Mouse (Mus musculus): ENCODE results near the gene Enkd1. TPM values are rescaled to one million over a fixed set of nuclear protein-coding genes. Genes with fewer than 3 reads are reported as not detected.

Gene Enkd1
- polyA plus RNA-seq, 1 experiment from 2014 or later, result 8.8 TPM

DNA sequence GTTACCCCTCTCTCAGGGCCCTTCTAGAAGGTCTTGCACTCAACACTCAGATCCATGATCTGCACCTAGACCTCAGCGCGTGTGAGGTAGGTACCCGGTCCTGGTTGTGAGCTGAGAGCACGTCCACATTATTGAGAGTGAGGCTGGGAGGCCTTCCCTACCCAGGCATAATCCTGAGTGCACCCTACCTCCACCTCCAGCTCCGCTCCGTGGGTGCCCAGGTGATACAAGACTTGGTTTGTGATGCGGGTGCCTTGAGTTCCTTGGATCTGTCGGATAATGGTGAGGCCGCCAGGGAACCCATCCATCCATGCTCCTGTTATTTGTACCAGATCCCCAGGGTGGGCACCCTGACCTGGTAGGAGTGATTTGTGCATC, 18.0 kb downstream of the Enkd1 start:
- Histone ChIP-seq H3K9ac (no peak overlapping the region), H3K27me3 (peaks cover 11% of the 10 kb centered on the region), H3K4me1 (replicated peaks) (peaks cover 44% of the 10 kb centered on the region), H3K9me3 (replicated peaks) (no peaks in the 10 kb centered on the region), H3K4me3 (replicated peaks) (no peak overlapping the region), H3K27ac (no peak overlapping the region), H3K36me3 (no peaks in the 10 kb centered on the region), H3K4me2 (no peak overlapping the region)
- DNase-seq (no peak), ATAC-seq (ENCODE audit: low read depth) (no peak)
- WGBS (ENCODE audit: insufficient replicate concordance), result 85% methylated on average over 9 of the region's 9 CpGs

GRCm38 (mm10) chr8:105689256-105689982, 18.6 kb downstream of the Enkd1 start:
- Histone ChIP-seq H3K36me3 (no peaks in the 10 kb centered on the region), H3K9me3 (replicated peaks) (no peaks in the 10 kb centered on the region), H3K4me3 (replicated peaks) (no peak overlapping the region), H3K9ac (no peak overlapping the region), H3K4me2 (no peak overlapping the region), H3K27me3 (peaks cover 7% of the 10 kb centered on the region), H3K27ac (no peak overlapping the region), H3K4me1 (replicated peaks) (peaks cover 43% of the 10 kb centered on the region)
- 77% methylated on average over 35 of the region's 35 CpGs for whole genome bisulfite sequencing (ENCODE audit: insufficient replicate concordance)
- DNase-seq (no peak), ATAC-seq (ENCODE audit: low read depth) (no peak)

GRCm38 (mm10) chr8:105688242-105688752, 19.7 kb downstream of the Enkd1 start:
- DNase-seq (no peak), ATAC-seq (ENCODE audit: low read depth) (no peak)
- H3K36me3 ChIP-seq, result peaks cover 11% of the 10 kb centered on the region
- no peak overlapping the region for H3K27ac ChIP-seq
- H3K4me3 ChIP-seq (replicated peaks), result no peak overlapping the region
- no peak overlapping the region for H3K9ac ChIP-seq
- H3K4me2 ChIP-seq, result no peak overlapping the region
- no peaks in the 10 kb centered on the region for H3K27me3 ChIP-seq
- 46% methylated on average over 14 of the region's 14 CpGs for WGBS (ENCODE audit: insufficient replicate concordance)
- no peaks in the 10 kb centered on the region for H3K9me3 ChIP-seq (replicated peaks)
- peaks cover 31% of the 10 kb centered on the region for H3K4me1 ChIP-seq (replicated peaks)

DNA sequence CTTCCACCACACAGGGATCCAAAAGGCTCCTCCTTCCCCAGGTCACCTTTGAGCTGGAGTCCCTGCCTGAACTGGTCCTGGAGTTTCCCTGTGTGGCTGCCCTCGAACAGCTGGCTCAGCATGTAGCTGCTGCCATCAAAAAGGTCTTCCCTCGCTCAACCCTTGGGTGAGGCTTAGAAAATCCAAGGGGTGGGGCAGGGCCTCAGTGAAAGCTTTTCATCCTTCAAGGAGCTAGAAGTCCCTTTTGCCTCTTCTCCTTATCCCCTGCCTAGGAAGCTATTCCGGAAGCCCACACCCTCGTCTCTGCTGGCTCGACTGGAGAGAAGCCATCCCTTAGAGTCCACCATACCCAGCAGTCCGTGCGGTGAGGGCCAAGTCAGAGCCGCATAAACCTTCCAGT, 20.5 kb downstream of the Enkd1 start:
- no peak for ATAC-seq (ENCODE audit: low read depth)
- 78% methylated on average over 8 of the region's 8 CpGs for WGBS (ENCODE audit: insufficient replicate concordance)
- H3K36me3 ChIP-seq, result peaks cover 18% of the 10 kb centered on the region

GRCm38 (mm10) chr8:105686551-105686950, 21.5 kb downstream of the Enkd1 start:
- Histone ChIP-seq H3K27ac (no peak overlapping the region), H3K4me2 (peak overlapping the region; percentile 36; the same call in 1 of the 2 replicates)
- DNase-seq, result no peak

More for the DNA sequence above, 20.5 kb downstream of the Enkd1 start:
- no peak overlapping the region for H3K27ac ChIP-seq
- H3K4me3 ChIP-seq (replicated peaks), result no peak overlapping the region
- H3K27me3 ChIP-seq, result no peaks in the 10 kb centered on the region
- DNase-seq, result no peak
- H3K4me1 ChIP-seq (replicated peaks), result peaks cover 28% of the 10 kb centered on the region
- no peak overlapping the region for H3K9ac ChIP-seq
- no peak overlapping the region for H3K4me2 ChIP-seq
- no peaks in the 10 kb centered on the region for H3K9me3 ChIP-seq (replicated peaks)

GRCm38 (mm10) chr8:105685796-105686308, 22.2 kb downstream of the Enkd1 start, which contains the start of gene Carmil2:
Gene Carmil2 (plus strand): TSS chr8:105686274.
- Histone ChIP-seq H3K27ac (no peak within 1 kb of the TSS), H3K4me1 (replicated peaks) (peaks cover 25% of the 10 kb centered on the region), H3K27me3 (no peaks in the 10 kb centered on the region), H3K36me3 (peaks cover 34% of the 10 kb centered on the region), H3K9me3 (replicated peaks) (no peaks in the 10 kb centered on the region), H3K4me2 (peak within 1 kb of the TSS; percentile 36), H3K9ac (no peak within 1 kb of the TSS), H3K4me3 (replicated peaks) (0 out of 2 replicates have a peak within 1 kb of the TSS, but pooled peaks have one; percentile 1)
- DNase-seq (peak; percentile 41), ATAC-seq (ENCODE audit: low read depth) (no peak)
- WGBS (ENCODE audit: insufficient replicate concordance), result 5% methylated on average over 21 of the region's 26 CpGs

More at GRCm38 (mm10) chr8:105686551-105686950, 21.5 kb downstream of the Enkd1 start:
- Histone ChIP-seq H3K4me3 (replicated peaks) (no peak overlapping the region), H3K9me3 (replicated peaks) (no peaks in the 10 kb centered on the region), H3K36me3 (peaks cover 27% of the 10 kb centered on the region), H3K9ac (no peak overlapping the region), H3K27me3 (no peaks in the 10 kb centered on the region), H3K4me1 (replicated peaks) (peaks cover 28% of the 10 kb centered on the region)
- WGBS (ENCODE audit: insufficient replicate concordance), result 53% methylated on average over 6 of the region's 6 CpGs
- ATAC-seq (ENCODE audit: low read depth), result no peak

DNA sequence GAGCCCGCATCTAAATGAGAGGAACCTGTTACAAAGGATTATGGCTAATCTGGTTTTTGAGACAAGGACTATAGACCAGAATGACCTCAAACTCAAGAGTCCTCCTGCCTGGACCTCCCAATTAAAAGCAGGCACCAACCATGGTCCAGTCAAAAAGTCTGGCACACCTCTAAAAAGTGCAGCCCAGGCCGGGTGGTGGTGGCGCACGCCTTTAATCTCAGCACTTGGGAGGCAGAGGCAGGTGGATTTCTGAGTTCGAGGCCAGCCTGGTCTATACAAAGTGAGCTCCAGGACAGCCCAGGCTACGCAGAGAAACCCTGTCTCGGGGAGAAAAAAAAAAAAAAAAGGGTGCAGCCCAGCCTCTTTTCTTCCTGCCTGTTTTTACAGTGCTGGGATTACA, 22.7 kb downstream of the Enkd1 start:
- Histone ChIP-seq H3K4me1 (replicated peaks) (peaks cover 23% of the 10 kb centered on the region), H3K9me3 (replicated peaks) (no peaks in the 10 kb centered on the region), H3K4me2 (peak overlapping the region; percentile 36), H3K27ac (no peak overlapping the region), H3K9ac (no peak overlapping the region), H3K36me3 (peaks cover 40% of the 10 kb centered on the region), H3K27me3 (no peaks in the 10 kb centered on the region), H3K4me3 (replicated peaks) (no peak overlapping the region)
- DNase-seq (no peak), ATAC-seq (ENCODE audit: low read depth) (no peak)
- WGBS (ENCODE audit: insufficient replicate concordance), result 58% methylated on average over 7 of the region's 7 CpGs

DNA sequence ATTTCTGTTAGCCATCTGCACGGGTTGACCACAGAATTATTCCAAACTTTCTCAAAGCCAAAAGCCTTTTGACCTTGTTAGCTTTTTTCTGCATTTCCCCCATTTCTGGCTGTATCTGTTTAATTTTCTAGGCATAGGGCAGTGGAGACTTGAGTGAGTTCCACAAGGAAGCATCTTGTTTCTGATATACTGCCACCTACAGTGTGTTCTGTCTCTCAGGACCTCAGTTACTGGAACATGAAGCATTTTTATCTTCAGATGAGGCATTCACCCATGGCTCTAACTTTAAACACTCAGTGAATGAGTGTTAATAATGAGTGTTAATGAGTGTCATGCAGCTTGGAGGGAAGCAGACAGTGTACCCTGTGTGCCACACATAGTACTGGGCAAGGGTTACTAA, 30.1 kb downstream of the Enkd1 start:
- Histone ChIP-seq H3K27ac (no peak overlapping the region), H3K9me3 (replicated peaks) (no peaks in the 10 kb centered on the region)

DNA sequence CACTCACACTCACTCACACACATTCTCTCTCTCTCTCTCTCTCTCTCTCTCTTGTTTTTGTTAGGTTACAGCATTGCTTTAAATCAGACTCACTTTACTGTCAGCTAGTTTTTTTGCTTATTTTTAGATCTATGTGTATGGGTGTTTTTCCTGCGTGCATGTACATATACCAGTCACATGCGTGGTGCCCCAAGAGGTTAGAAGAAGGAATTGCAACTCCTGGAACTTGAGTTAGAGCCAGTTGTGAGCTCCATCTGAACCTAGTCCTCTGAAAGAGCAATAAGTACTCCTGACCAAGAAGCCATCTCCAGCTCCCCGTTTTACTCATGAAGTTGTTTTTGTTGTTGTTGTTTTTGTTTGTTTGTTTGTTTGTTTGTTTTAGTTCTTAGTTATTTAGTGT, 46.8 kb downstream of the Enkd1 start:
- H3K27me3 ChIP-seq, result no peaks in the 10 kb centered on the region
- ATAC-seq (ENCODE audit: low read depth) (no peak), DNase-seq (no peak)
- no peak overlapping the region for H3K27ac ChIP-seq
- H3K9ac ChIP-seq, result no peak overlapping the region
- H3K4me3 ChIP-seq (replicated peaks), result no peak overlapping the region
- H3K9me3 ChIP-seq (replicated peaks), result no peaks in the 10 kb centered on the region
- peaks cover 42% of the 10 kb centered on the region for H3K36me3 ChIP-seq
- 60% methylated on average over 3 of the region's 3 CpGs for WGBS (ENCODE audit: insufficient replicate concordance)
- H3K4me1 ChIP-seq (replicated peaks), result no peaks in the 10 kb centered on the region
- H3K4me2 ChIP-seq, result no peak overlapping the region

More for the DNA sequence above, 30.1 kb downstream of the Enkd1 start:
- Histone ChIP-seq H3K9ac (no peak overlapping the region), H3K27me3 (no peaks in the 10 kb centered on the region), H3K36me3 (peaks cover 99% of the 10 kb centered on the region), H3K4me3 (replicated peaks) (no peak overlapping the region), H3K4me2 (no peak overlapping the region), H3K4me1 (replicated peaks) (no peaks in the 10 kb centered on the region)
- DNase-seq (no peak), ATAC-seq (ENCODE audit: low read depth) (no peak)
- WGBS (ENCODE audit: insufficient replicate concordance), result 77% methylated on average over 1 of the region's 1 CpGs

DNA sequence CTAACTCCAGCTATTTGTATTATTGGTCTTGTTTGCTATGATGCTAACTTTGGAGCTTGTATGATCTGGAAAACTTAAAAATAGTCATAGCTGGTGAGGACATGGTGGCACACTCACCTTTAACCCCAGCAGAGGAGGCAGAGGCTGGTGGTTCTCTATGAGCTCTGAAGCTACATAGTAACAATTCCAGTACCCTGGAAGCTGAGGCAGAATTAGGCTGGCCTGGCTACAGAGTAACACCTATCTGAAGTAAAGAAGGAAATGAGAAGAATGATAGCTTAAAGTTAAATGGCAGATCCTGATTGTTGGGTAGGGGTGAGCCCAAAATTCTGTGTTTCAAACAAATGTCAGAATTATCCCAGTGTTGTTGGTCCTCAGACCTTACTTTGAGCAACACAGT, 50.4 kb downstream of the Enkd1 start:
- Histone ChIP-seq H3K4me2 (no peak overlapping the region), H3K27me3 (no peaks in the 10 kb centered on the region), H3K9me3 (replicated peaks) (no peaks in the 10 kb centered on the region), H3K36me3 (peaks cover 27% of the 10 kb centered on the region), H3K9ac (no peak overlapping the region), H3K4me1 (replicated peaks) (no peaks in the 10 kb centered on the region), H3K4me3 (replicated peaks) (no peak overlapping the region), H3K27ac (no peak overlapping the region)
- DNase-seq (no peak), ATAC-seq (ENCODE audit: low read depth) (no peak)

Data from liver, embryonic 13.5 days (tissue).